Mouse (Mus musculus) limb, embryonic 11.5 days (tissue): ENCODE results near the gene Tekt3. TPM values are rescaled to one million over a fixed set of nuclear protein-coding genes. Genes with fewer than 3 reads are reported as not detected.

Source experiments
- ATAC-seq: fragments of 200-750 bp; cut with Nextera tagmentation; 2 replicates; pipeline ENCODE4 v1.8.0; 2017; ENCODE audit warnings: low read depth; ENCODE audit not compliant: insufficient number of reproducible peaks, low FRiP score, low TSS enrichment
- DNase-seq: peaks from one replicate; pipeline ENCODE4 v3.0.0-alpha.2; 2015; ENCODE audit warnings: low spot score
- H3K27ac ChIP-seq: fragments of 300-500 bp; sonication (generic); replicated peaks from 2 replicates; pipeline ENCODE4 v1.5.1; 2014; ENCODE audit warnings: low read depth, mild to moderate bottlenecking, low read length
- H3K27me3 ChIP-seq: fragments of 300-500 bp; sonication (generic); 2 replicates; pipeline ENCODE4 v1.6.1; 2014; ENCODE audit warnings: mild to moderate bottlenecking, low read length, mixed read lengths; ENCODE audit not compliant: control insufficient read depth, insufficient read depth
- H3K36me3 ChIP-seq: fragments of 300-500 bp; sonication (generic); 2 replicates; pipeline ENCODE4 v1.6.1; 2014; ENCODE audit warnings: mild to moderate bottlenecking, low read length, moderate library complexity, mixed read lengths; ENCODE audit not compliant: control insufficient read depth, insufficient read depth
- H3K4me1 ChIP-seq: fragments of 300-500 bp; sonication (generic); 2 replicates; pipeline ENCODE4 v1.6.1; 2014; ENCODE audit warnings: low read length, mixed read lengths; ENCODE audit not compliant: control insufficient read depth, insufficient read depth
- H3K4me2 ChIP-seq: fragments of 300-500 bp; sonication (generic); 2 replicates; pipeline ENCODE4 v1.6.1; 2014; ENCODE audit warnings: low read depth, mild to moderate bottlenecking, moderate library complexity; ENCODE audit not compliant: severe bottlenecking
- H3K4me3 ChIP-seq: fragments of 300-500 bp; sonication (generic); 2 replicates; pipeline ENCODE4 v1.5.1; 2014; ENCODE audit warnings: low read depth, low read length
- H3K9ac ChIP-seq: fragments of 300-500 bp; sonication (generic); 2 replicates; pipeline ENCODE4 v1.6.1; 2014; ENCODE audit warnings: mild to moderate bottlenecking, low read length
- H3K9me3 ChIP-seq: fragments of 300-500 bp; sonication (generic); 2 replicates; pipeline ENCODE4 v1.6.1; 2016; ENCODE audit warnings: low read length; ENCODE audit not compliant: control insufficient read depth
- WGBS: fragments of 180-500 bp; shearing (Covaris S2); extraction: QIAGEN DNeasy Blood & Tissue Kit; methylation state at CpG from one replicate; pipeline ENCODE4 v1.1.7; 2014; 5-methylcytosine and 5-hydroxymethylcytosine counted together
- polyA plus RNA-seq: library from polyadenylated mRNA; unstranded; fragments of >200 nt; fragmentation: Nextera tagmentation; extraction: Ambion mirVana; gene quantifications from 2 replicates; pipeline ENCODE4 v1.2.1, GENCODE M21; 2014

The Tekt3 gene
- polyA plus RNA-seq, 1 experiment from 2014 or later, result not detected

GRCm38 (mm10) chr11:63136205-63136604 lies 74.8 kb downstream of the Tekt3 start:
- H3K36me3 ChIP-seq, result no peaks in the 10 kb centered on the region
- H3K4me3 ChIP-seq, result no peak overlapping the region
- whole genome bisulfite sequencing, result 74% methylated on average over 6 of the region's 6 CpGs
- H3K27me3 ChIP-seq, result peaks cover 8% of the 10 kb centered on the region; the same call in 1 of the 2 replicates
- H3K9ac ChIP-seq, result no peak overlapping the region
- no peaks in the 10 kb centered on the region for H3K9me3 ChIP-seq
- H3K4me1 ChIP-seq, result peaks cover 20% of the 10 kb centered on the region
- H3K4me2 ChIP-seq, result no peak overlapping the region
- DNase-seq (no peak), ATAC-seq (no peak)
- no peak overlapping the region for H3K27ac ChIP-seq

- H3K27ac ChIP-seq, result no peak overlapping the region
- peaks cover 2% of the 10 kb centered on the region; the same call in 1 of the 2 replicates for H3K27me3 ChIP-seq
- H3K36me3 ChIP-seq, result no peaks in the 10 kb centered on the region
- no peak overlapping the region for H3K9ac ChIP-seq
- H3K4me3 ChIP-seq, result no peak overlapping the region
- H3K4me1 ChIP-seq, result peaks cover 17% of the 10 kb centered on the region
- DNase-seq (no peak), ATAC-seq (no peak)
- WGBS, result 74% methylated on average over 4 of the region's 4 CpGs
- no peak overlapping the region for H3K4me2 ChIP-seq
- H3K9me3 ChIP-seq, result no peaks in the 10 kb centered on the region
Observed at GRCm38 (mm10) chr11:63136836-63137416, 75.5 kb downstream of the Tekt3 start.

DNA sequence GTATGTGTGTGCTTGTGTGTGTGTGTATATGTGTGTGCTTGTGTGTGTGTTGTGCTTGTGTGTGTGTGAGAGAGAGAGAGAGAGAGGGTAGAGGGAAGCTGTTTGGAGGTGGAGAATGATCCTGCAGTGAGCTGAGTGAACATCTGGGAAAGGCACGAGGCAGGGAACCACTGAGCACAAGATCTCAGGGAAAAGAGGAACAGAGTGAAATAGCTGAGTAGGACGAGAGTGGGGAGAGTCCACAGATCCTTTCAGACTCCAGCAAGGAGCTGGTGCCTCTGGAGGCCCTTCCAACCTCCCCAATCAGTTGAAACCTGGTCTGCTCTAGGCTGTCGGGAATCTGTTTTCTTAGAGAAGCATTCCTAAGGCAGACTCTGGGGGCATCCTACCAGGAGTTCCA lies 77.3 kb downstream of the Tekt3 start:
- Histone ChIP-seq H3K4me2 (no peak overlapping the region), H3K4me1 (peaks cover 7% of the 10 kb centered on the region), H3K9ac (no peak overlapping the region), H3K27ac (no peak overlapping the region), H3K4me3 (no peak overlapping the region), H3K9me3 (no peaks in the 10 kb centered on the region), H3K27me3 (no peaks in the 10 kb centered on the region), H3K36me3 (no peaks in the 10 kb centered on the region)
- no peak for DNase-seq
- ATAC-seq, result no peak
- WGBS, result 58% methylated on average over 3 of the region's 3 CpGs

- ATAC-seq (no peak), DNase-seq (no peak)
- no peak overlapping the region for H3K4me2 ChIP-seq
- H3K9ac ChIP-seq, result no peak overlapping the region
- WGBS, result 94% methylated on average over 5 of the region's 5 CpGs
- H3K27me3 ChIP-seq, result no peaks in the 10 kb centered on the region
- no peak overlapping the region for H3K4me3 ChIP-seq
- no peaks in the 10 kb centered on the region; the same call in 1 of the 2 replicates for H3K36me3 ChIP-seq
- H3K9me3 ChIP-seq, result no peaks in the 10 kb centered on the region
- H3K27ac ChIP-seq, result no peak overlapping the region
- no peaks in the 10 kb centered on the region for H3K4me1 ChIP-seq
Observed at GRCm38 (mm10) chr11:63142311-63142710, 80.9 kb downstream of the Tekt3 start.

- Histone ChIP-seq H3K4me3 (no peak overlapping the region), H3K4me1 (no peaks in the 10 kb centered on the region), H3K9ac (no peak overlapping the region), H3K9me3 (no peaks in the 10 kb centered on the region), H3K27ac (no peak overlapping the region), H3K4me2 (no peak overlapping the region), H3K36me3 (no peaks in the 10 kb centered on the region; the same call in 1 of the 2 replicates), H3K27me3 (no peaks in the 10 kb centered on the region)
- WGBS, result 70% methylated on average over 4 of the region's 4 CpGs
- ATAC-seq (no peak), DNase-seq (no peak)
Observed at GRCm38 (mm10) chr11:63142816-63143215, 81.4 kb downstream of the Tekt3 start.

DNA sequence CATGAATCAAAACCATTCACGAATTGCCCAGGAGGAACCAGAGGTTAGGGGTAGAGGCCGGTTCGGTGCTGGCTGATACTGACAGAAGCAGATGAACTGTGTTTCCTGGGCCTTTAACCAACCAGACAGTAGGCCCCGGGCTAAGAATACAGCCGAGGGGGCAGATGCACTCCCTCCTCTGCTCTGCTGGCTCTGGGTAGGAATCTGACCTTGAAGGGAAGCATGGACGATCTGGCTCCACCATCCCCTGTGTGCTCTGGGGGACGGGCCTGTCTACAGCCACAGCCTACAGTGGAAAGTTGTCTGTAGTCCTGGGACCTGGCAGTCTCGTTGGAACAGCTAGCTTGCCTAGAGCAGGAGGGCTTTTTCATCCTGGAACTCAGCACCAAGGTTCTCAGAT lies 82.0 kb downstream of the Tekt3 start:
- Histone ChIP-seq H3K4me3 (no peak overlapping the region), H3K36me3 (no peaks in the 10 kb centered on the region; the same call in 1 of the 2 replicates), H3K27me3 (no peaks in the 10 kb centered on the region), H3K4me2 (no peak overlapping the region), H3K4me1 (no peaks in the 10 kb centered on the region), H3K9me3 (no peaks in the 10 kb centered on the region), H3K27ac (no peak overlapping the region), H3K9ac (no peak overlapping the region)
- 80% methylated on average over 8 of the region's 8 CpGs for WGBS
- DNase-seq (no peak), ATAC-seq (no peak)

Other genes starting within 250 kb of the Tekt3 start
- 4.3 and 4.8 TPM in 2 replicates for gene Trim16, start 241.4 kb upstream of the Tekt3 start, polyA plus RNA-seq
- 0.67 and 0.91 TPM in 2 replicates for gene Fbxw10, start 214.6 kb upstream of the Tekt3 start, polyA plus RNA-seq
- 40.5 and 43.7 TPM in 2 replicates for gene Tvp23b, start 182.2 kb upstream of the Tekt3 start, polyA plus RNA-seq
- gene Cdrt4, start 110.5 kb upstream of the Tekt3 start, polyA plus RNA-seq, result 0.29 TPM in 1 of 2 replicates, not detected in the other
- 43.7 and 51.0 TPM in 2 replicates for gene Pmp22, start 67.3 kb downstream of the Tekt3 start, polyA plus RNA-seq